ENCODE assay signal across 20 mouse cellular contexts in genomic region chr3:102946861-102947260, GRCm38 (mm10). TPM values are rescaled to one million over a fixed set of nuclear protein-coding genes. Genes with fewer than 3 reads are reported as not detected.
DNase-seq lines count a peak whose midpoint lies in the region; ATAC-seq and TF ChIP-seq lines count a peak whose summit lies in the region.
"Had no signal": no experiment of that assay in that cellular context is flagged by ENCODE, and none has a peak within 500 bp of the region (broad histone marks: within the 10 kb centered on the region; RNA-seq: fewer than 3 reads in every experiment).

No protein-coding gene starts in this region.

- no peaks in the 10 kb centered on the region for H3K27me3 ChIP-seq in lung, embryonic 14.5 days (ENCODE audit: insufficient read depth, low read length)
- no peaks in the 10 kb centered on the region for H3K27me3 ChIP-seq in intestine, postnatal 0 days (replicated peaks; ENCODE audit: control insufficient read depth, insufficient read depth, low read length)
- no peaks in the 10 kb centered on the region for H3K27me3 ChIP-seq in splenic B cell, adult 2 months (ENCODE audit: control insufficient read depth, insufficient read depth, low read length, poor library complexity, severe bottlenecking)
- H3K27me3 ChIP-seq: forebrain, embryonic 15.5 days; liver, embryonic 13.5 days; neural tube, embryonic 13.5 days had no signal

- H3K4me3 ChIP-seq in lung, embryonic 14.5 days (ENCODE audit: low read depth, low read length) = no peak overlapping the region
- no peak overlapping the region for H3K4me3 ChIP-seq in intestine, postnatal 0 days (ENCODE audit: low read depth, low read length)
- H3K4me3 ChIP-seq: forebrain, embryonic 15.5 days; heart, adult 2 months; liver, embryonic 13.5 days; neural tube, embryonic 13.5 days had no signal

- 0 out of 2 replicates have a peak overlapping the region, but pooled peaks have one; percentile 12 for H3K4me2 ChIP-seq in lung, embryonic 14.5 days
- H3K4me2 ChIP-seq in intestine, postnatal 0 days (replicated peaks; ENCODE audit: low read depth) = no peak overlapping the region
- H3K4me2 ChIP-seq: forebrain, embryonic 15.5 days; liver, embryonic 13.5 days; neural tube, embryonic 13.5 days had no signal

- H3K9ac ChIP-seq in lung, embryonic 14.5 days = no peak overlapping the region
- no peak overlapping the region for H3K9ac ChIP-seq in intestine, postnatal 0 days (ENCODE audit: low read depth, low read length)
- H3K9ac ChIP-seq: forebrain, embryonic 15.5 days; liver, embryonic 13.5 days; neural tube, embryonic 13.5 days had no signal

- H3K27ac ChIP-seq in lung, embryonic 14.5 days (ENCODE audit: low read depth) = no peak overlapping the region
- no peak overlapping the region for H3K27ac ChIP-seq in intestine, postnatal 0 days (ENCODE audit: low read depth, low read length)
- H3K27ac ChIP-seq: forebrain, embryonic 15.5 days; heart, adult 2 months; hindbrain, postnatal 0 days; liver, embryonic 13.5 days; neural tube, embryonic 13.5 days had no signal

- H3K9me3 ChIP-seq in lung, embryonic 14.5 days (ENCODE audit: low read depth, low read length) = no peaks in the 10 kb centered on the region
- no peaks in the 10 kb centered on the region for H3K9me3 ChIP-seq in intestine, postnatal 0 days (ENCODE audit: control insufficient read depth)
- H3K9me3 ChIP-seq: forebrain, embryonic 15.5 days; liver, embryonic 13.5 days; neural tube, embryonic 13.5 days had no signal

- no peak for TF ChIP-seq CTCF in lung, embryonic 14.5 days (IDR thresholded peaks at IDR 0.05; ENCODE audit: low read depth)
- no peak for TF ChIP-seq CTCF in intestine, postnatal 0 days (IDR thresholded peaks at IDR 0.05; ENCODE audit: low read depth)

- ATAC-seq in lung, embryonic 14.5 days (ENCODE audit: insufficient read depth) = peak; percentile 47; the same call in 1 of the 2 replicates
- 0 out of 2 replicates have a peak, but pooled peaks have one; percentile 16 for ATAC-seq in intestine, postnatal 0 days
- ATAC-seq: forebrain, embryonic 15.5 days; hindbrain, postnatal 0 days had no signal

- 45% methylated on average over 5 of the region's 5 CpGs for WGBS in lung, embryonic 14.5 days
- 34% methylated on average over 5 of the region's 5 CpGs for WGBS in intestine, postnatal 0 days

- DNase-seq in embryo, embryonic 10.5 days (ENCODE audit: low spot score) = peak; percentile 12
- DNase-seq in embryo, embryonic 10 days (ENCODE audit: low spot score) = no peak
- DNase-seq in lung, embryonic 14.5 days = no peak
- no peak for DNase-seq in lung, postnatal 25 days (ENCODE audit: low spot score)
- peak; percentile 83 for DNase-seq in splenic B cell, adult 2 months (ENCODE audit: low read depth, low spot score)
- no peak for DNase-seq in testis, postnatal 10 days (ENCODE audit: low spot score)
- no peak for DNase-seq in thymus, postnatal 36 days
- DNase-seq: adrenal gland, postnatal 14 days; cerebellum, adult 2 months; heart, adult 2 months; kidney, adult 9 months; kidney, postnatal 4 days; layer of hippocampus, postnatal 36 days; left cerebral cortex, postnatal 4 days; liver, embryonic 13.5 days had no signal

- H3K36me3 ChIP-seq in lung, embryonic 14.5 days (ENCODE audit: insufficient read depth) = no peaks in the 10 kb centered on the region
- no peaks in the 10 kb centered on the region for H3K36me3 ChIP-seq in intestine, postnatal 0 days (ENCODE audit: control insufficient read depth, insufficient read depth)
- H3K36me3 ChIP-seq in splenic B cell, adult 2 months (ENCODE audit: control insufficient read depth, insufficient read depth, low read length, poor library complexity, severe bottlenecking) = no peaks in the 10 kb centered on the region
- H3K36me3 ChIP-seq: forebrain, embryonic 15.5 days; liver, embryonic 13.5 days; neural tube, embryonic 13.5 days had no signal

- H3K4me1 ChIP-seq in lung, embryonic 14.5 days (ENCODE audit: insufficient read depth) = no peaks in the 10 kb centered on the region
- H3K4me1 ChIP-seq in intestine, postnatal 0 days (replicated peaks; ENCODE audit: control insufficient read depth, insufficient read depth, low read length) = no peaks in the 10 kb centered on the region
- H3K4me1 ChIP-seq: forebrain, embryonic 15.5 days; liver, embryonic 13.5 days; neural tube, embryonic 13.5 days had no signal

RNA-seq across cellular contexts. Expression of gene Sycp1, which starts 11.0 kb away (rescaled TPM):
- not detected in 2 replicates for polyA plus RNA-seq in lung, embryonic 14.5 days (2014; fragmentation: Nextera tagmentation; extraction: Ambion mirVana)
- not detected in 2 replicates for polyA plus RNA-seq in intestine, postnatal 0 days (2015; fragmentation: Nextera tagmentation; extraction: Ambion mirVana)
- polyA plus RNA-seq: forebrain, embryonic 15.5 days; heart, embryonic 16.5 days; hindbrain, postnatal 0 days; neural tube, embryonic 13.5 days had no signal

RNA-seq across cellular contexts. Expression of gene Nr1h5, which starts 17.1 kb away (rescaled TPM):
- polyA plus RNA-seq in lung, embryonic 14.5 days (2014; fragmentation: Nextera tagmentation; extraction: Ambion mirVana) = not detected in 2 replicates
- not detected in 2 replicates for polyA plus RNA-seq in intestine, postnatal 0 days (2015; fragmentation: Nextera tagmentation; extraction: Ambion mirVana)
- polyA plus RNA-seq: cerebellum, adult 2 months; heart, adult 2 months; hindbrain, postnatal 0 days had no signal

RNA-seq across cellular contexts. Expression of gene Sike1, which starts 48.6 kb away (rescaled TPM):
- polyA plus RNA-seq in lung, embryonic 14.5 days (2014; fragmentation: Nextera tagmentation; extraction: Ambion mirVana) = 63.9 and 68.6 TPM in 2 replicates
- polyA plus RNA-seq in intestine, postnatal 0 days (2015; fragmentation: Nextera tagmentation; extraction: Ambion mirVana) = 36.6 and 37.4 TPM in 2 replicates

Comparison
In these comparisons a context has a peak if more than half of its experiments do, and no peak if none do; other contexts are left out.
1. DNase-seq: peak in embryo, embryonic 10.5 days (single experiment) and splenic B cell, adult 2 months (single experiment); none in embryo, embryonic 10 days (single experiment), lung, embryonic 14.5 days (single experiment), lung, postnatal 25 days (single experiment), testis, postnatal 10 days (single experiment) and thymus, postnatal 36 days (0 of 2).